Mouse (Mus musculus) lung, adult 2 months (tissue): ENCODE data around the gene Kcnma1.

Experiments used
- CTCF ChIP-seq: fragments of 200-500 bp; IDR thresholded peaks from 2 replicates; pipeline ENCODE4 v1.5.1; 2011; ENCODE audit warnings: mild to moderate bottlenecking, low read length, control low read depth; ENCODE audit not compliant: insufficient read depth
- POLR2A ChIP-seq: fragments of 200-500 bp; IDR thresholded peaks from 2 replicates; pipeline ENCODE4 v1.6.1; 2011; ENCODE audit warnings: low read depth, mild to moderate bottlenecking, control low read depth, low read length, borderline replicate concordance; ENCODE audit errors: extremely low read depth

GRCm38 (mm10) chr14:23522606-23523159 lies 491.6 kb downstream of the Kcnma1 start:
- no peak for TF ChIP-seq CTCF
- TF ChIP-seq POLR2A, result no peak
